Mouse (Mus musculus) ovary, postnatal 10 days (tissue): ENCODE data around the gene Fpr3.
"Not testable (repeated sequence)": the region's sequence is repeated elsewhere in the genome, so short reads cannot be mapped to it uniquely, and the experiment has no call there.

Experiments used
- DNase-seq: peaks from one replicate; pipeline ENCODE4 v3.0.0; 2022; ENCODE audit warnings: low spot score

Fpr3 gene

DNA sequence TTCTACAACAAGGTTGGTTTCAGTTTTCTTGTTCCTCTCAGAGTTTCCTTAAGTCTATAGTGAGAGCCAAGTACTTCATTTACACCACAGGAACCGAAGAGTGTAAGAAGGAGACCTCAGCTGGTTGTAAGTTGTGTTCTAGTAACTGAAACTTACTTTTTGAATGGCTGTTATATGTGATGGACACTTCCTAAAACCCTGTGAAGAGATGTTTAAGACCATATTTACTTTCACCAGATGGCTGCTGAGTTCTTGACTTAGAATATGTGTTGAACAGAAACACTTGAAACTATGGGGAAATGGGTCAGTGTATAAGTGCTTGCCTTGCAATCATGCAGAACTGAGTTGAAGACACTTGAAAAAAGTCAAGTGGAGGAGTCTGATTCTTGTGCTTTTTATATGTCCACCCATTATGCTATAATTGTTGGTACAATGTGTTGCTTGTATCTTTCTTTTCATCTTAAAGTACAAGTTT lies at the start of gene Fpr3, which contains the start of gene Fpr2:
Fpr3 (plus strand) TSS at position 79 of the 475 bp plus-strand sequence.
Fpr2 (plus strand) TSS at position 51 of the 475 bp plus-strand sequence.
- no peak for DNase-seq

DNA sequence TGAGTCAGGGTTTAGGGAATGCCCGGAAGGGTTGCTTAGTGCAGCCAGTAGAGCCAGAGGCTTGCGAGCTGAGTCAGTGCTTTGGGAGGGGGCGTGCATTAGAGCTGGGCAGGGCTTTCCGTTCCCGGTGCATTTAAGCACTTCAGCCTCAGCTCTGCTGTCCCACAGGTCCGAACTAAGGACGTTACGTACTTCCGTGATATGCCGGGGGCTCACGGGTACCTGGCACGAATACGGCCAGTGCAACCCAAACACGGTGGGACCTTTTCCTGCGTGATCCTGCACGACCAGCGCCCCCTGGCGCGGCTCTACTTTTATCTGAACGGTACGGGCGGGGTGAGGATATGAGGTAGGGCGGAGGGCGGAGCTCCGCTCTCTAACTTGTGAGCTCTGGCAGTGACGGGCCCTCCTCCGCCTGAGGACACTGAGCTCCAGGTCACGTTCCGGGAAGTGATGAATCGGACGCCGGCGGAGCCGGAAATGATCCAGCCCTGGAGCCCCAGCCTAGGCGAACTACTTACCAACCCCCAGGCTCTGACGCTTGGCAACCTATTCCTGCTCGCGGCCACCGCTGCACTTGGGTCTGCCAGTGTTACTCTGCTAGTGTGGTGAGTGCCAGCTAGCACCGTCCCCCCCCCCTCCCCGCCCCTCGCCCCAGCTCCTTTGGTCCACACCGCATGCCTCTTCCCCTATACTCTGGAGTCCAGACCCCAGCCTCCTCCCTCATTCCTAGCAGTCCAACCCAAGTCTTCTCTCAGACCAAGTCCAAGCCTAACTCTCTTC lies 49.5 kb upstream of the Fpr3 start:
- DNase-seq, result peak; percentile 90

DNA sequence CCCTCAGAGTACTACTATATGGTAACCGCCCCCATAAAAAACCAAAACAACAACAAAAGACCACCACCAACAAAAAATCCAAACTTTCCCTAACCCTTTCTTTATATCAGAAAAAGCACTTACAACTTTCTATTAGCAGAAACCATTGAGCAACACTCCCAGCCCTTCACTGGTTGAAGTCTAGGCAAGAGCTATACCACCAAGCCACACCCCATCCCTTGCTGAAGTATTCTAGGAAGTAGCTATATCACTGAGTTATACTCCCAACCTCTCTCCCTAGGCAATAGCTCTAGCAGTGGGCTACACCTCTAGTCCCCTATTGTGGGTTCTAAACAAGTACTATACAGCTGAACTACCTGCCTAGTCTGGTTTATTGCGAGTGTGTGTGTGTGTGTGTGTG lies 48.4 kb upstream of the Fpr3 start:
- no peak for DNase-seq

DNA sequence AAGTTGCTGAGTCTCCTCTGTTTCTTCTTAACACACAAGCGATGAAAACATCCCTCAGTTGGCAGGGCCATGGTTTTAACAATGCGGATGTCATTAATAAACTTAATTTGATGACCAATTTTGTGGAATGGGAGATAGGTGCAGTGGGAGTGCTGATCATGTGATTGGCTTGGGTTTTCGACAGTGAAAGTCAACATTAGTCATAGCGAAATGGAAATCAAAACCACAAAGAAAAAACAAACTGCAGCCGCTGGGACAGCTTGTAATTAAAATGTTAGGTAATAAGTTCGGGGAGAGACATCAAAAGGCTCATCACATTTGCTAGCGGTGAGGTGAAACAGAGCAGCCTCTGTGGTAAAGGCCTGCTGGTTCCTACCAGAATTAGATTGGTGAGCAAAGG lies 46.9 kb upstream of the Fpr3 start:
- DNase-seq, result no peak

DNA sequence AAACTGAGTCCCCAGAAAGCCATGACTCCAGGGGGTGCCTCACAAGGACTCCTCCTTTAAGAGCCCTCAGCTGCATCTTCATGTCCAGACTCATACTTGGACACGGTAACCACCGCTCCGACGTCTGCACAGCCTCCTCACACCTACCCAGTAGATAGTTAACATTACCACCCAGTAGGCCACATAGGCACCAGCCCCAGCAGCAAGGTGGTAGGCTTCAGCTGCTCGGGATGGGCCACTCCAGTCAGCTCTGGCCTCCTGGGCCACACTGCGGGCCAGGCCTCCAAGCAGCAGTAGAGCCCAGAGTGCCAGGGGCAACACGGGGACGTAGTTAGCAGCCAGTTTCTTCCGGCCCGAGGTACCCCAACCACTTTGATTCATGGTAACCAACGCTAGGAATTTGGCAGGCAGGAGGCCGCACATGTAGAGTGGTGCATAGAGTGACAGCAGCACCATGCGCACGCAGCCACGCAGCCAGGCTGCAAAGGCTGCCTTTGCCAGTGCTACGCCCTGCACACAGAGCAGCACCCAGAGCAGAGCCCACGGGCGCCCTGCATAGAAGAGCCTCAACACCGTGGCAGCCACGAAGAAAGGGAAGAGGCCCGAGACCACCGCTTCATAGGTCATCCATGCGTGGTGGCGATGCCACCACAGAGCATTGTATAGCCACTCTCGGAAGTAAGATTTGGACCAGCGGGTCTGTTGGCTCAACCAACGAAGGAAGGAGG lies 44.0 kb upstream of the Fpr3 start:
- DNase-seq, result no peak

DNA sequence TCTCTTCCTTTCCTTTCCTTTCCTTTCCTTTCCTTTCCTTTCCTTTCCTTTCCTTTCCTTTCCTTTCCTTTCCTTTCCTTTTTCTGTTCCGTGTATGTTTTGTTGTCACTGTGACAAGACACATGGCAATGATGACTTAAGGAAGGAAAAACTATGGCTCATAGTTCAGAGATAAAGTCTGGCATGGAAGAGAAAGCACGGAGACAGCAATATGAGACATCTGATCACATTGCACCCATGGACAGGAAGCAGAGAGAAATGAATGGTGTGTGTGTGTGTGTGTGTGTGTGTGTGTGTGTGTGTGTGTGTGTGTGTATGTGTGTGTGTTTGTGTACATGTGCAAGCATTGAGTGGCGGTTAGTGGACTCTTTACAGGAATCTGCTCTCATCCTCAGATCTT lies 43.0 kb upstream of the Fpr3 start:
- DNase-seq, result not testable (repeated sequence)

DNA sequence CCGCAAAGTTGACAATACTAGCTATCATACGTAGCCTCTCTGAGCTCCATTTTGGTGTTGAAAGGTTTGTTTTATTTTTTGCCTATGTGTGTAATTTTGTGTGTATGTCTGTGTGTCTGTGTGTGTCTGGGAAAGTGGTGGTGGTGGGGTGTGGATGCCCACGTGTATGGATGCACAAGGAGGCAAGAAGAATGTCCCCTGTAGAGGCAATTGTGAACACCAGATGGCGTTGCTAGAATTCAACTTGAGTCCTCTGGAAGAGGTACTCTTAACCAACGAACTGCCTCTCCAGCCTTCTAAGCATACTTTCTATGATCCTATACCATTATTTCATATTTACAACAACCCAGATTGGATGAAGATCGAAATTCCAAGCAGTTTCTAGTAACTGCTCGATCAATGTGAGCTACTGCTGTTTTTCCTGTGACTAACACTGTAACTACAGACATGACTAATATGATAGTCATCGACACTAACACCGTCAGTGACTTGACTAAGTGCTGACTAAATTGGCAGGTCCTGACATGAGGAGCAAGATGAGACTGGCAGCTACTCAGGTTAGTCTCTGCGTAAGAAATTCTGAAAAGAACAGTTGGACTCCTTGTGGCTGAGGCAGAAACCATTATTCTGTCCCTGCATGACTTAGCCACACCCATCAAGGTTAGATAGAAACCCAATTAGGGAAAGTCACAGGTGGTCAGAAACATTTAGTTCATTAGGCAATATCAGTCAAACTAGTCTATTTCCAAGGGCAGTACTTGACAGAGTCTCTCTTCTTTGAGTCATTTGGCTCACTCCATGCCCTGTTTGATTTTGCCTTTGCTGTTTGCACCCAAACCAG lies 42.2 kb upstream of the Fpr3 start:
- no peak for DNase-seq

DNA sequence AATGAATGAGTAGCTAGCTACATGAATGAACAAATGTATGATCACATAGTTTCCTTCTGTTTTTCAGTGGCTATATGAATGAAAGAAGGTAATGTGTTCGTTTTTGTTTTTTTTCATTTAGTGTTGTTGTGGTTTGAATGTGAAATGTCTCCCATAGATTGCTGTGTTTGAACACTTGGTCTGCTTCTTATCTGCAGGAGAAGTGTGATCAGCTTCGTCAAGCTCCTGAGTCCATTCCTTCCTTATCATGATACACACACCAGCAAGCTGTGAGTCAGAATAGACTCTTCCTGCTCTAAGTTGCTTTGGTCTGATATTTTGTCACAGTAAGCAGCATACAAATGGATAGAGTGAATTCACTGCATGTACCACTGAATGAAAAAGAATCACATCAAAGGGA lies 38.7 kb upstream of the Fpr3 start:
- DNase-seq, result no peak

DNA sequence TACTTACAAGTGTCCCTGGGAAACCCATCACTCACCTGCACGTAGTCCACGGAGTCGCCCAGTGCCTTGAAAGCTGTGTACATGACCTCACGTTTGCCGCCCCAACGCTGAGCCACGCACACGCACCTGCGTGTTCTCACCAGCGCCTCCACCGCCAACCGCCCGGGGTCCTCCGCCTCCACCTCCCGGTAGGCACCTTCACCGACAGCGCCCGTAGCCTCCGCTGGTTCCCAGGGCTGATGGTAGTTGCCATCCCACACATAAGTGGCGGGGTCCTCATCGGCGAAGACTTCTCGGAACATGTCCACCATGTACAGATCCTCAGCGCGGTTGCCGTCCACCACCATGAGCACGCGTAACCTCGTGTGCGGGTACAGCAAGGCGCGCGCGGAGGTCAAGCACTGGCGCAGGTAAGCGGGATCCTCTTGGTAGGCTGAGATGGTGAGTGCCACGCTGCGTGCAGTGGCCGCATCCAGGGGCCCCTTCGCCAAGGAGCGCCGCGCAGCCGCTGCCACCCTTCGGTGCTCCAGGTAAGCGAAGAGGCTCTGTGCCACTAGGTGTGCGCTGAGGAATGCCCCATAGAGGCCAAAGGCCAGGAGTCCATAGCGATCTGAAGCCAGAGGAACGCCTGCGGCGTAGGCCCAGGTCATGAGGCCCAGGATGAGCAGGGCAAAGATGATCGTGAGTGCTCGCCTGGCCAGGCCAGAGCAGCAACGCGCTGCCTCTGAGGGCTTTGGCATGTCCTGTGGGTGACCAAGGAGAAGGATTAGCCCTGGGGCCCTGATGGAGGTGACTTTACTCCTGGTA lies 37.5 kb upstream of the Fpr3 start:
- no peak for DNase-seq

DNA sequence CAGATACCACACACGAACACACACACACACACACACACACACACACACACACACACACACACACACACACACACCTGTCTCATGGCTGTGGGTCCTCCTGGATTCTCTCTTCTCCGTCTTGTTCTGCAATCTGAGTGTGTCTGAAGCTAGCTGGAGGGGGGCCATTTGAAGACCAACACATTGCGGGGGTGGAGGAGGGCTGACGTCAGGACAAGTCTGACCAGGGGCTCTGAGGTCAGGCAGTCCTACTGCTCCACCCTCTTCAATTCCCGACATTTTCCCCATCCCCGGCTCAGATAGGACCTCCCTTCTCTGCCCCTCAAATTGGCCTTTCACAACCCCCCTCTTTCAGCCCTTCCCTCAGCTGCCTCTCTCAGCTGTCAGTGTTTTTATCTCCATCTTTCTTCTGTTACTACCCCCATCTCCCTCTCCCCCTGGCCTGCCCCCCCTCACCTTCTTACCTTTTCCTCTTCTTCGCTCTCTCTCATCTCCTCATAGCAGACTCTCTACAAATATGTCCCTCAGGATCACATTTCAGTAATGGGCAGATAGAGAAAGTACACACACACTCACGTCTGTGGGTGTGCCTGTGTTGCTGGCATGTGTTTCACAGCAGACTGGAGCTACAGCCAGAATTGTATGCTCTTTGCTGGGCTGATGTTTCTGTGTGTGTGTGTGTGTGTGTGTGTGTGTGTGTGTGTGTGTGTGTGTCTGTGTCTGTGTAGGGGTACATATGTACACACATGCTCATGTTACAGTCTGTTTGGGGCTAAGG lies 32.4 kb upstream of the Fpr3 start, which contains the start of gene Has1:
Has1 (minus strand) TSS at position 142 of the 775 bp plus-strand sequence.
- DNase-seq, result no peak

DNA sequence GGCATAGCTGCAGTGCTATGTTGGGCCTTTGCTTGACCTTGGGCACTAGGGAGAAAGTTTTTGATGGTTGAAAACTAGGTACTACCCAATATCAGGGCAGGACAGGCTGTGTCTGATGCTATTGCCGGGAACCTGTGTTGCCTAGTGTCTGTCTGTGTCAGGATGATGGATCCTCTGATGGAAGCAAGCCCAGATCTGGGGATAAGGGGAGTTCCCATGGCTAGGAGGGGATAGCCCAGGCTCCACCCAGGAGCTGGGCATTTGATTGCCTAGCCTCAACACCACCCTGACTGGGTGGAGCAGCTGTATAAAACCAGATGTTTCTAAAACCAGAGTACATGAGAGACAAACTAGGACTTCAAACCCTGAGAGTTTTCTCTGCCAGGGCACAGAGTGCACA lies 31.0 kb upstream of the Fpr3 start:
- DNase-seq, result no peak

DNA sequence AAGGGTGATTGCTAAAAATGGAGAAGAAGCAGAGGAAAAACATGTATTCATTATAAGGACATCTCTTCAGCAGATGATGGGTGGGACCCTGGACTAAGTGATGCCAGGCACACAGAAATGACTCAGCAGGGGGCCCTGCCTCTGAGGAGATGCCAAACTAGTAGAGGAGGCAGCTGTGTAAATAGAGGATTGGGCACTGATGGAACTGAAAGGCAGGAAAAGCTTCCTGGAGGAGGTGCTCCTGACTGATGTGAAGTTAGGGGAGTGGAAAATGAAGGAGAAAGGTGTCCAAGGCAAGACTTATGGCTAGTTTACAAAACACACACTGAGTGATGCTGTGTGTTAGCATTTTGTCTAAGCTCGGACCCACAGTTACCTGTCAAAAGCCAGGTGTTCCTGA lies 30.2 kb upstream of the Fpr3 start:
- no peak for DNase-seq

DNA sequence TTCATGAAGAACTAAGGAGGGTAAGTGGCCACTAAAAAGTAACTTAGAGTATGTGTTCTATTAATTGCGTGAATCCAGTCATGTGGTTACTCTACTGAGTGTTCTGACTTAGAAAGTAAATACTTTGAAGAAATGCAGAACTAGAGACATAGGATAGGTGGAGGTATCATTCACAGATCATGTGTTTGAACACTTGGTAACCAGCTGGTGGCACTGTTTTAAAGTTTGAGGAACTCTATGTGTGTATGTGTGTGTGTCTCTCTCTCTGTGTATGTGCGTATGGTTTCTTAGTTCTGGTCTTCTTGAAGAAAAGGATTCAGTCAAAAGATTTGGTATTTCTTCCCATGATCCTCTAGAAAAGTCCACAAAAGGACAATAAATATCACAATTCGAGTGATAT lies 27.5 kb upstream of the Fpr3 start:
- DNase-seq, result no peak

DNA sequence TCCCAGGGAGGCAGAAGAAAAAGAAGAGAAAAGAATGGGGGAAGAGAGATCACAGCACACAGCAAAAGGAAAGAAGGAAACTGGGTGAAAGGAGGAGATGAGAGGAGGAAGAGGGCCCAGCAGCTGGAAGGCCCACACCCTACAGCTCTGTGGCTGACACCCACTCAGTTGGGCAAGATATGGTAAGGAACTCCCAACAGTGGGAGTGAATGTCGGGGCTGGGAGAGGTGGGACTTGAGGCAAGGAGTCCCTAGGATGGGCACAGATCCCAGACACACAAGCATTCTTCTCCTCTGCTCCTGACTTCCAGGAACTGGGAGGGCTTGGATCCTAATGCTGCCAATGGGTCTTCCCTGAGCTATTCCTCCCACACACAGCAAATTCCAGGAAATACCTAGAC lies 25.3 kb upstream of the Fpr3 start:
- no peak for DNase-seq

DNA sequence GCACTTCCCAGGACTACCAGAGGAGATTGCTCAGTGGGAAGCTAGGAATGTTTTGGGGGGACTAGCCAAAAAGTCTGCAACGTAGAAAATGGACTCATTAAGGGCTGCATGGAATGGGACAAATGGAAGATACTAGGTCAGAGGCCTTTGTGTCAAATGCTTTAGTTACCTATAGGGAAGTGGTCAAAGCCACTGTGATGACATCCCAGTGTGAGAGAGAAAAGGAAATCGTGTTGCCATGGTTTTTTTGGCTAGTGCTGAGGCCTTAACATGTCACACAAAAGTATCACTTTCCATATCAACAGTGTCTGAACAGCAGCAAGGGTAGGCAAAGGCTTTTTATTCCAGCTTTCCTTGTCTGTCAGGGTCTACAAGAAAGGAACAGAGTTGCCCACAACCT lies 22.5 kb upstream of the Fpr3 start:
- DNase-seq, result no peak

DNA sequence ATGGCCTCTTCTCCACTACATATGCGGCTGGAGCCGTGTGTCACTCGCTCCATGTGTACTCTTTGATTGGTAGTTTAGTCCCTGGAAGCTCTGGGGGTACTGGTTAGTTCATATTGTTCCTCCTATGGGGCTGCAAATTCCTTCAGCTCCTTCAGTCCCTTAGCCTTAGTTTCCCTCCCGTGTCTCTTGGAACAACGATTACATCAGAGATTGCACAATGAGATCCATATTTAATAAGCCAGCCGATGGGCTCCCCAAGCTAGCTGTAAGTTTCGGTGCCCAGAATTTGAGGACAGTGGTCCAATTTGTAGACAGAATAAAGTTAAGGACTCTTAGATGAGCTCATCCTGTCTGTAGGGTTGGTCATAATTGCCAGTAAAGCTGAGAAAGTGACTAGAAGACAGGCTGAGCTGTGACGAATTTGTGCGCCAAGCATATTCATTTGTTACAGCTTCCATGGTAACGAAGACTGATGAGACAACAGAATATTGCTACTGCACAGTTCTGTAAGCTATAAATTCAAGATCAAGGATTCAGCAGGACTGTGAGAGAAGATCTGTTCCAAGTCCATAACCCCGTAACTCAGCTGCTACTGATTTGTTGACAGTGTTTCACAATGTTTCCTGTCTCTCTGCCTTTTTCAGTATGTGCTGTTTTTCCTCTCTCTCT lies 20.7 kb upstream of the Fpr3 start:
- no peak for DNase-seq

DNA sequence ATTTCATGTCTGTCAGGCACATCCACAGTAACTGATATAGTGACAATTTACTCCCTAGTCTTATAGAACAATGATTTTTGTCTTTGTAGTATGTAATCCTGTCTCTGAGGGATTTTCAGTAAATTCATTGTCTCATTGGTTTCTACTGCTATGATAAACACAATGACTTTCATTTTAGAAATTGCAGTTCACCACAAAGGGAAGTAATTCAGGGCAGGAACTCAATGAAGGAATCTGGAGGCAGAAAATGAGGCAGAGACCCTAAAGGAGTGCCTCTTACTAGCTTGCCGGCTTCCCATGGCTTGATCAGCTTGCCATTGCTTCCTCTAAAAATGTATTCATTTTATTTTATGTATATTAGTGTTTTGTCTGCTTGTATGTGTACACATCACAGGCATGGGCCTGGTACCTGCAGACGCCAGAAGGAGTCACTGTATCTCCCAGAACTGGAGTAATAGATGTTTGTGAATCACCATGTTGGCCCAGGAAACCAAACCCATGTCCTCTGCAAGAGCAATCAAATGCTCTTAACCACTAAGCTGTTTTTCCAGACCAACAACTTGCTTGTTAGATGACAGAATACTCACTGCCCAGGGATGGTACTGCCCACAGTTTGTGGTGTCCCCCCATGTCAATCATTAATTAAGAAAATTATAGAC lies 16.6 kb upstream of the Fpr3 start:
- no peak for DNase-seq

DNA sequence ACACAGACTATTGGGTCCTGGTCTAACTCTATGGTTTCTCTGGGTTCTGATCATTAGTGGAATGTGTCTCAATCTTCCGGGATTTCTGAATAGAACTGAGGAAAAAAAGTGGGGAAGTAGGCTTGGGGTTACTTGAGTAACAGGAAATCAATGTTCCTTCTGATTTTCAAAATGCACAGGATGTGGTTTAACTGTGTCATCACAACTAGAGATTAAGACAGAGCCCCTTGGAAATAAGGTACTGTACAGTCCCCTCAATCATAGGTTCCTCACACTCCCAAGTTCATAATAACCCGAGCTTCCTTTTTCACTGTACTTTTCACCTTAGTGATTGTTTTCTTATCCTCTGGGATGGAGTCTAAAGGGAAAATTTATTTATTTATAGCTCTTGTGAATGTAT lies 16.0 kb upstream of the Fpr3 start:
- no peak for DNase-seq

DNA sequence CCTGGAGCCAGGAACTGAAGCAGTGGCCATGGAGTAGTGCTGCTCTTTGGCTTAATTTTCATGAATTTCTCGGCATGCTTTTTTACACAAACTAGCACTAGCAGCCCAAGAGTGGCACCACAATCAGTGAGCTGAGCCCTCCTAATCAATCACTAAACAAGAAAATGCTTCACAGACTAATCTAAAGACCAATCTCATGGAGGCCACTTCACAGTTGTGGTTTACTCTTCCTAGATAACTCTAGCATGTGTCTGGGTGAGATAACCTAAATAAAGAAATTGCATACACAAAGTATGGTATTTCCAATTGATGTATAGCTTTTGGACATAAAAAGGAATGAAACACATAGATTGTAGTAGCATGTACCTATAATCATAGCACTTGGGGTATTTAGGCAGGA lies 8.3 kb upstream of the Fpr3 start:
- no peak for DNase-seq

DNA sequence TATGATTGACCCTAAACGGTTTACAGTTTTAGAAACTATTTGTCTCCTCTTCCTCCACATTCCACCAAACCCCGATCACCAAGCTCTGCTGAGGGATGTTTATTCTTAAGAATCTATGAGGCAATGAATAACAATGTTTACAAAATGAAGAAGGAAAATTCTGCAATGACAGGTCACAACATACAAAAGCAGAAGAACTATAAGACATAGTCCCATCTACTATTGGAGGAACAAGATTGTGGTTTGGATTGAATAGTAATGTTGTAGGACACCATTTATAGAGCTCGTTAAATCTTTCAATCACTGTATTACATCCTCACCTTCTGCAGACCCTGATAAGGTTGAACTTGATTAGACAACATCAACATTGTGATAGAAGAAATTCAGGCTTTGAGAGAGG lies 5.0 kb upstream of the Fpr3 start:
- DNase-seq, result no peak
